Mouse (Mus musculus): ENCODE data around the gene Fam169b. TPM values are rescaled to one million over a fixed set of nuclear protein-coding genes. Genes with fewer than 3 reads are reported as not detected.
"Not testable (repeated sequence)": the region's sequence is repeated elsewhere in the genome, so short reads cannot be mapped to it uniquely, and the experiment has no call there.

Fam169b gene
- polyA plus RNA-seq, 1 experiment, result 11.3 TPM

DNA sequence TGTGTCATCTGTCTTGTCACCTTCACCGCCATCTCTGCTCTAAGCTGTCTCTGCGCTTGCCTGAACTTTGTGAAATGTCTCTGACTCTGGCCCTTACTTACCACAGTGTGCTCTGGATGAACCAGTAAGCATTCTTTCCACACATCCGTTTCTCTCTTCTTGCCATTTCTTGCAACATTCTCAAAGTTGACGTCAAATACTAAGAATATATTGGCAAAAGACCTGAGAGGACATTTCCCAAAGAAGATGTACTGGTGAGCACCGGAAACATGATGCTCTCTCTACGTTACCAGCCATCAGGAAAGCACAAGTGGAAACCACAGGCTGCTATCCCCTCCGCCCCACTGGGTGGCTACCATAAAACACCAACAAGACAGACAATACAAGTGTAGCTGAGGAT lies 10.1 kb downstream of the Fam169b start:
- H3K36me3 ChIP-seq (ENCODE audit: control insufficient read depth, insufficient read depth, low read length), result no peaks in the 10 kb centered on the region
- H3K4me1 ChIP-seq (ENCODE audit: control insufficient read depth, insufficient read depth, low read length), result peaks cover 18% of the 10 kb centered on the region; the same call in 1 of the 2 replicates
- TF ChIP-seq POLR2A (IDR thresholded peaks at IDR 0.05; ENCODE audit: low read depth, low read length) (no peak), CTCF (conservative IDR thresholded peaks at IDR 0.05; ENCODE audit: insufficient read depth, insufficient read length, low read depth, low read length) (no peak)
- no peak overlapping the region for H3K27ac ChIP-seq (ENCODE audit: insufficient read depth, low read depth, low read length)
- H3K27me3 ChIP-seq (replicated peaks; ENCODE audit: control insufficient read depth, insufficient read depth, low read length), result no peaks in the 10 kb centered on the region
- no peak for DNase-seq
- H3K4me3 ChIP-seq (ENCODE audit: insufficient read depth, low read depth, low read length), result no peak overlapping the region
- 89% methylated on average over 7 of the region's 7 CpGs for WGBS

DNA sequence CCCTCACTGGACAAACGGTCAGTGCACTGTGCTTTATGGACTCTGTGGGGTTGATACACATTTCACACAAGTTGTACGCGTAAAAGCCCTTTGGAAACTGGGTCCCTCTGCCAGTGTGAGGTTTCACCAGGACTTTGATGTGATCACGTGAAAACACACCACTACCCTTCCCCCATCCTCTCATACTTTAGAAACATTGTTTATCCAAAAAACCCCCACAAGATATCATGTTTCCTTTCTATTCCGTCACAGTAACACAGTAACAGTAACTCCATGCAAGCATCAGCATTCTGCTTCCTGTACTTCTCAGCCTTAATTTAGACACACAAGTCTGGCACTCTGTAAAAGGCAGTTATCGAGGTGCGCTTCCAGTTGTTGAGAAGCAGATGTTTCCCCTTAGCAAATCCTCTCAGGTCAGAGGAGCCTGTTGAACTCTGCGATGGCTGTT lies 12.2 kb downstream of the Fam169b start:
- H3K27ac ChIP-seq (ENCODE audit: insufficient read depth, low read depth, low read length), result peak overlapping the region; percentile 91
- no peaks in the 10 kb centered on the region for H3K36me3 ChIP-seq (ENCODE audit: control insufficient read depth, insufficient read depth, low read length)
- DNase-seq, result peak; percentile 80
- WGBS, result 35% methylated on average over 8 of the region's 8 CpGs
- no peaks in the 10 kb centered on the region for H3K27me3 ChIP-seq (replicated peaks; ENCODE audit: control insufficient read depth, insufficient read depth, low read length)
- peaks cover 16% of the 10 kb centered on the region; the same call in 1 of the 2 replicates for H3K4me1 ChIP-seq (ENCODE audit: control insufficient read depth, insufficient read depth, low read length)
- no peak overlapping the region for H3K4me3 ChIP-seq (ENCODE audit: insufficient read depth, low read depth, low read length)
- no peak for TF ChIP-seq POLR2A (IDR thresholded peaks at IDR 0.05; ENCODE audit: low read depth, low read length)
- no peak for TF ChIP-seq CTCF (conservative IDR thresholded peaks at IDR 0.05; ENCODE audit: insufficient read depth, insufficient read length, low read depth, low read length)

DNA sequence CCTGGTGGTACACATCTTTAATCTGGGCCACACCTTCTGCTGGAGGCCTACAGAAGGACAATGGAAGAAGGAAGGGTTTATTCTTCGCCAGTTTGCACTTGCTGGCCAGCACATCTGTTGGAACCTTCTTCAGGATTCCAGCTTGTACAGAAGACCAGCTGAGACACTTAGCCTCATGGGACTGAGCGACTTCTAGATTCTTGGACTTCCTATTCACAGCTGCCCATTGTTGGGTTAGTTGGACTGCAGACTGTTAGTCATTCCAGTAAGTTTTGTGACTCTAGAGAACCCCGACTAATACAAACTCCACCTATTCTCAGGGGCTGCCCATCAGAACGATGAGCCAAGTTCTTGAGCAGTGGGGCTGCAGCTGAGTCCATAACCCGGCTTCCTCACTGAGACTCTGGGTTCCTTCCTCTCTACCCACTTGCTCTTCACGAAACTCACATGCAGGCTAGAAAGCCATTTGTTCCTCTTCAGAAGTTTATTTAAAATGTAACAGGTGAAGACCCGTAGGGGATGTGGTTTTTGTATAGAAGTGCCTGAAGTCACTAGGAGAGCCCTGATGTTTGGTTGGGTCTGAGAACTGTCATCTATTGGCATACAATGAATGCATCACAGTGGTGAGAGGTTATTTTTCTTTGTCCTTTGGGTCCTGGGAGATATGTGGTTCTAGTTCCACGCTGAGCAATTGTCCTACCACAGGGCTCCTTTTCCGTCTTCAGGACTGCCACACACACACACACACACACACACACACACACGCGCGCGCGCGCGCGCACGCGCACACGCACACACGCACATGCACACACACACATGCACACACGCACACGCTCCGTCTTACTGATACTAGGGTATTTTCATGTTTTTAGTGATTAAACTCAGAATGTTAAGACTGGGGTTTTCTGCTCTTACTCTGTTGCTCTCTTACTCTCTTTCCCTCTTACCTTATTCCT lies 13.2 kb downstream of the Fam169b start:
- Histone ChIP-seq H3K4me1 (ENCODE audit: control insufficient read depth, insufficient read depth, low read length) (peaks cover 12% of the 10 kb centered on the region; the same call in 1 of the 2 replicates), H3K27ac (ENCODE audit: insufficient read depth, low read depth, low read length) (peak overlapping the region; percentile 91; the same call in 1 of the 2 replicates), H3K27me3 (replicated peaks; ENCODE audit: control insufficient read depth, insufficient read depth, low read length) (no peaks in the 10 kb centered on the region), H3K4me3 (ENCODE audit: insufficient read depth, low read depth, low read length) (no peak overlapping the region), H3K36me3 (ENCODE audit: control insufficient read depth, insufficient read depth, low read length) (no peaks in the 10 kb centered on the region)
- DNase-seq, result no peak
- TF ChIP-seq CTCF (conservative IDR thresholded peaks at IDR 0.05; ENCODE audit: insufficient read depth, insufficient read length, low read depth, low read length) (no peak), POLR2A (IDR thresholded peaks at IDR 0.05; ENCODE audit: low read depth, low read length) (no peak)
- WGBS, result 93% methylated on average over 24 of the region's 24 CpGs

DNA sequence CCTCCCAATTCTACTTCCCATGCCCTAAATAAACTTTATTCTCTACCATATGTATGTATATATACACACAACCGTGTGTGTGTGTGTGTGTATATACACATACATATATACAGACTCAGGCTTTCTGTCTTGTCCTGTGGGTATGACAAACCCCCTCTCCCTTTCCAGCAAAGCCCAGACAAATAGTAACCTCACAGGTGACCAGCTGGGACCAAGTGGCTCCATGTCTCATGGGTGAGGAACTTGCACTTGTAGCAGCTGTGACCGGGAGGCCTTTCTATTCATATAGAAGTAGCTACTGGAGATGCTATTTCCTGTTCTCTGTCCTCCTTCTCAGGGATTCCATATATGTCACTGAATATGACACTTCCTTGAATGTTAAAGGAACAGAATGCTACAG lies 13.9 kb downstream of the Fam169b start:
- no peak for DNase-seq
- Histone ChIP-seq H3K27me3 (replicated peaks; ENCODE audit: control insufficient read depth, insufficient read depth, low read length) (no peaks in the 10 kb centered on the region), H3K4me3 (ENCODE audit: insufficient read depth, low read depth, low read length) (no peak overlapping the region), H3K27ac (ENCODE audit: insufficient read depth, low read depth, low read length) (no peak overlapping the region), H3K4me1 (ENCODE audit: control insufficient read depth, insufficient read depth, low read length) (peaks cover 12% of the 10 kb centered on the region; the same call in 1 of the 2 replicates), H3K36me3 (ENCODE audit: control insufficient read depth, insufficient read depth, low read length) (no peaks in the 10 kb centered on the region)
- TF ChIP-seq POLR2A (IDR thresholded peaks at IDR 0.05; ENCODE audit: low read depth, low read length) (no peak), CTCF (conservative IDR thresholded peaks at IDR 0.05; ENCODE audit: insufficient read depth, insufficient read length, low read depth, low read length) (no peak)
- 68% methylated on average over 2 of the region's 2 CpGs for WGBS

DNA sequence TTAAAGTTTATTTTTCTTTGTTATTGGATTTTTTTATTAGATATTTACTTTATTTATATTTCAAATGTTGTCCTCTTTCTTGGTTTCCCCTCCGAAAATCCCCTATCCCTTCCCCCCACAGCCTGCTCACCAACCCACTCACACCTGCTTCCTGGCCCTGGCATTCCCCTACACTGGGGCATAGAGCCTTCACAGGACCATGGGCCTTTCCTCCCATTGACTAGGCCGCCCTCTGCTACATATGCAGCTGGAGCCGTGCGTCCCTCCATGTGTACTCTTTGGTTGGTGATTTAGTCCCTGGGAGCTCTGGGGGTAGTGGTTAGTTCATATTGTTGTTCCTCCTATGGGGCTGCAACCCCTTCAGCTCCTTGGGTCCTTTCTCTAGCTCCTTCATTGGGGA lies 14.4 kb downstream of the Fam169b start:
- not testable (repeated sequence) for H3K27ac ChIP-seq (ENCODE audit: insufficient read depth, low read depth, low read length)

DNA sequence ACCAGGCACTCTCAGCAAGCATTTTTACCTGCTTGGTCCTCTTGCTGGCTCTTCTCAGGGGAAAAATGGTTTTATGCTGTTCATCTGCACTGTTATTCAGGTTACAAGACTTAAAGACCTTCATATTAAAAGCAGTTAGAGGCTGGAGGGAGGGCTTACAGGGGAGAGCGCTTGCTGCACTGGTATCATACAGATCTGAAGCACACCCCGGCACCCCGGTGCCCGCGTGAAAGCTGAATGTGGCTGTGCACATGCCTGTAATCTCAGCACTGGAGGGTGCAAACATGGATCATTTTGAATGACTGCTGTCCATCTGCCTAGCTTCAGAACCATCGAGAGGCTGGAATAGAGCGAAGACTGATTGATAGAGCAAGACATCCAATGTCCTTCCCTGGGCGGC lies 15.4 kb downstream of the Fam169b start:
- no peaks in the 10 kb centered on the region for H3K27me3 ChIP-seq (replicated peaks; ENCODE audit: control insufficient read depth, insufficient read depth, low read length)
- H3K4me1 ChIP-seq (ENCODE audit: control insufficient read depth, insufficient read depth, low read length), result peaks cover 12% of the 10 kb centered on the region; the same call in 1 of the 2 replicates
- H3K36me3 ChIP-seq (ENCODE audit: control insufficient read depth, insufficient read depth, low read length), result no peaks in the 10 kb centered on the region
- no peak overlapping the region for H3K4me3 ChIP-seq (ENCODE audit: insufficient read depth, low read depth, low read length)
- TF ChIP-seq CTCF (conservative IDR thresholded peaks at IDR 0.05; ENCODE audit: insufficient read depth, insufficient read length, low read depth, low read length) (no peak), POLR2A (IDR thresholded peaks at IDR 0.05; ENCODE audit: low read depth, low read length) (no peak)
- 94% methylated on average over 8 of the region's 8 CpGs for WGBS
- DNase-seq, result no peak
- H3K27ac ChIP-seq (ENCODE audit: insufficient read depth, low read depth, low read length), result no peak overlapping the region

More for the DNA sequence above, 14.4 kb downstream of the Fam169b start:
- DNase-seq; H3K36me3 ChIP-seq (ENCODE audit: control insufficient read depth, insufficient read depth, low read length); H3K27me3 ChIP-seq (replicated peaks; ENCODE audit: control insufficient read depth, insufficient read depth, low read length); H3K4me3 ChIP-seq (ENCODE audit: insufficient read depth, low read depth, low read length): not testable (repeated sequence)
- 97% methylated on average over 4 of the region's 4 CpGs for WGBS
- peaks cover 12% of the 10 kb centered on the region; the same call in 1 of the 2 replicates for H3K4me1 ChIP-seq (ENCODE audit: control insufficient read depth, insufficient read depth, low read length)

DNA sequence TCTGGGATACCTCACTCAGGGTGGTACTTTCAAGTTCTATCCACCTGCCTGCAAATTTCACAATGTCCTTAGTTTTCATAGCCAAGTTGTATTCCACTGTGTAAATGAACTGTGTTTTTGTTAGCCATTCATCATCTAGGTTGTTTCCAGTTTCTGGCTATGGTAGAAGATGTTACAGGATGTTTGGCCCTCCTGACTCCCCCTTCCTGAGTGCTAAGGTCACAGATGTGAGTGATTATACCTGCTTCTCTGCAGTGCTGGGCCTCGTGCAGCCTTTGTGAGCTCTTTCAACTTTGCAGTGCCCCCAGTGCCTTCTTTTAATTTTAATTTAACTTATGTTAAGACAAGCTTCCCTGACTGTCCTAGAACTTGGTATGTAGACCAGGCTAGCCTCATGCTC lies 18.0 kb downstream of the Fam169b start:
- Histone ChIP-seq H3K36me3 (ENCODE audit: control insufficient read depth, insufficient read depth, low read length) (no peaks in the 10 kb centered on the region), H3K27ac (ENCODE audit: insufficient read depth, low read depth, low read length) (no peak overlapping the region), H3K27me3 (replicated peaks; ENCODE audit: control insufficient read depth, insufficient read depth, low read length) (no peaks in the 10 kb centered on the region), H3K4me1 (ENCODE audit: control insufficient read depth, insufficient read depth, low read length) (no peaks in the 10 kb centered on the region; the same call in 1 of the 2 replicates), H3K4me3 (ENCODE audit: insufficient read depth, low read depth, low read length) (no peak overlapping the region)
- TF ChIP-seq POLR2A (IDR thresholded peaks at IDR 0.05; ENCODE audit: low read depth, low read length), result no peak
- TF ChIP-seq CTCF (conservative IDR thresholded peaks at IDR 0.05; ENCODE audit: insufficient read depth, insufficient read length, low read depth, low read length), result no peak
- WGBS, result 62% methylated on average over 1 of the region's 1 CpGs
- no peak for DNase-seq
